ENCODE assay signal across 8 mouse cellular contexts in the genomic region with DNA sequence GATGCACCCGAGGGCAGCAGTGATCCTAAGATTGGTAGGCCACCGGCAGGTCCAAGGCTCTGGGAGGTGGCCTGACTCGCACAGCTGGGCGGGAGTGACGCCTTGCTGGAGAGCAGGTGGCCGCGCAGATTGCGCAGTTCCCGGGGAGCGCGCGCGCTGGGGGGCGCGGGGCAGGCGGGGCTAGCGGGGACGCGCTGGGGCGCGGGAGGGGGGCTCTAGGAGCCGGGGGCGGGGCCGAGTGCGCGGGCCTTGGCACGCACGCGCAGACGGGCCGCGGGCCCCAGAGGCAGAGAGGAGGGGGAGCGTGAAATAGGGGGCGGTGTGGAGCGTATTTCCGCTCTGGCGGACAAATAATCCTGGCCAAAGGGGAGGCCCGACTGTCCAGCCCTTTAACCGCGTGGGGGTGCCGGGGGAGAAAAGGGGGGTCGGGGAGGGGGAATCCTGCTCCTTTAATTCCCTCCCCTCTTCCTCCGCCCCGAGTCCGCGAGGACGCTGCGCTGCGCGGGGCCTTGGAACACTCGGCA. TPM values are rescaled to one million over a fixed set of nuclear protein-coding genes. Genes with fewer than 3 reads are reported as not detected.
A peak's percentile ranks its signal among the peaks of the same experiment; 100 is the strongest.
DNase-seq lines count a peak whose midpoint lies in the region; ATAC-seq lines count a peak whose summit lies in the region.

No protein-coding gene starts in this region.

- no peaks in the 10 kb centered on the region for H3K9me3 ChIP-seq in heart, embryonic 14.5 days (ENCODE audit: control insufficient read depth, low read length)
- no peaks in the 10 kb centered on the region for H3K9me3 ChIP-seq in liver, embryonic 12.5 days (replicated peaks)

- peak; percentile 64 to 74 for DNase-seq in CD8-positive naive resting alpha-beta T cell, adult 2 months (ENCODE audit: low read depth in 2 of 2, low spot score in 2 of 2)
- DNase-seq in c-Kit-negative CD71-positive TER-119-positive erythroid progenitor cells, embryonic 14.5 days (ENCODE audit: low read depth, low spot score) = peak; percentile 55
- DNase-seq in fibroblast of lung, adult 2 months (ENCODE audit: low read depth) = peak; percentile 79
- DNase-seq in kidney, postnatal 10 days = peak; percentile 97
- DNase-seq in naive thymus-derived CD4-positive, alpha-beta T cell, adult 2 months (ENCODE audit: low read depth) = peak; percentile 91
- DNase-seq in splenic B cell, adult 2 months (ENCODE audit: low read depth, low spot score) = peak; percentile 94

- peak; percentile 86 for ATAC-seq in heart, embryonic 14.5 days (ENCODE audit: insufficient number of reproducible peaks, insufficient read depth, low FRiP score, low read depth)
- peak; percentile 85 for ATAC-seq in liver, embryonic 12.5 days

- peak overlapping the region; percentile 91 for H3K4me2 ChIP-seq in heart, embryonic 14.5 days (ENCODE audit: low read length)
- peak overlapping the region; percentile 100 for H3K4me2 ChIP-seq in liver, embryonic 12.5 days

- H3K4me1 ChIP-seq in heart, embryonic 14.5 days (ENCODE audit: control insufficient read depth in 2 of 2, insufficient read depth in 2 of 2, low read length in 2 of 2) = peaks cover 4 to 29% of the 10 kb centered on the region in 2 experiments; a peak in 3 of 4 replicates
- peaks cover 60% of the 10 kb centered on the region for H3K4me1 ChIP-seq in liver, embryonic 12.5 days

- under 1% methylated on average over 44 of the region's 51 CpGs for WGBS in heart, embryonic 14.5 days
- whole genome bisulfite sequencing in liver, embryonic 12.5 days (ENCODE audit: insufficient replicate concordance) = under 1% methylated on average over 18 of the region's 51 CpGs

- peak overlapping the region; percentile 94 for H3K9ac ChIP-seq in heart, embryonic 14.5 days (ENCODE audit: low read length)
- H3K9ac ChIP-seq in liver, embryonic 12.5 days = peak overlapping the region; percentile 91

- H3K27me3 ChIP-seq in heart, embryonic 14.5 days (ENCODE audit: control insufficient read depth, insufficient read depth, low read length) = no peaks in the 10 kb centered on the region
- H3K27me3 ChIP-seq in liver, embryonic 12.5 days (replicated peaks) = no peaks in the 10 kb centered on the region
- H3K27me3 ChIP-seq in splenic B cell, adult 2 months (ENCODE audit: control insufficient read depth, insufficient read depth, low read length, poor library complexity, severe bottlenecking) = no peaks in the 10 kb centered on the region

- peak overlapping the region; percentile 69 to 87 for H3K4me3 ChIP-seq in heart, embryonic 14.5 days (ENCODE audit: control insufficient read depth in 1 of 2, insufficient read depth in 1 of 2, low read depth in 1 of 2, low read length in 2 of 2)
- peak overlapping the region; percentile 80 for H3K4me3 ChIP-seq in liver, embryonic 12.5 days

- H3K27ac ChIP-seq in heart, embryonic 14.5 days (replicated peaks in 1 of 2; ENCODE audit: control insufficient read depth in 1 of 2, insufficient read depth in 1 of 2, low read depth in 2 of 2, low read length in 2 of 2) = peak overlapping the region; percentile 57 to 86
- H3K27ac ChIP-seq in liver, embryonic 12.5 days = peak overlapping the region; percentile 90

- H3K36me3 ChIP-seq in heart, embryonic 14.5 days (ENCODE audit: control insufficient read depth, insufficient read depth, low read length) = peaks cover 6% of the 10 kb centered on the region; the same call in 1 of the 2 replicates
- peaks cover 14% of the 10 kb centered on the region for H3K36me3 ChIP-seq in liver, embryonic 12.5 days
- no peaks in the 10 kb centered on the region for H3K36me3 ChIP-seq in splenic B cell, adult 2 months (ENCODE audit: control insufficient read depth, insufficient read depth, low read length, poor library complexity, severe bottlenecking)

RNA-seq across cellular contexts. Expression of a gene that starts 3.9 kb away (rescaled TPM):
- 1.0 and 1.2 TPM in 2 replicates for polyA plus RNA-seq in heart, embryonic 14.5 days (2014; fragmentation: Nextera tagmentation; extraction: Ambion mirVana)
- polyA plus RNA-seq in liver, embryonic 12.5 days (2016; fragmentation: Nextera tagmentation; extraction: Ambion mirVana) = 7.9 and 8.2 TPM in 2 replicates

RNA-seq across cellular contexts. Expression of a gene that starts 4.1 kb away (rescaled TPM):
- polyA plus RNA-seq in heart, embryonic 14.5 days (2014; fragmentation: Nextera tagmentation; extraction: Ambion mirVana) = 31.4 and 35.2 TPM in 2 replicates
- polyA plus RNA-seq in liver, embryonic 12.5 days (2016; fragmentation: Nextera tagmentation; extraction: Ambion mirVana) = 27.1 and 32.8 TPM in 2 replicates

RNA-seq across cellular contexts. Expression of a gene that starts 12.3 kb away (rescaled TPM):
- polyA plus RNA-seq in heart, embryonic 14.5 days (2014; fragmentation: Nextera tagmentation; extraction: Ambion mirVana) = not detected in 2 replicates
- not detected in 2 replicates for polyA plus RNA-seq in liver, embryonic 12.5 days (2016; fragmentation: Nextera tagmentation; extraction: Ambion mirVana)

RNA-seq across cellular contexts. Expression of a gene that starts 14.9 kb away (rescaled TPM):
- polyA plus RNA-seq in heart, embryonic 14.5 days (2014; fragmentation: Nextera tagmentation; extraction: Ambion mirVana) = 0.38 and 0.53 TPM in 2 replicates
- 1.8 and 1.9 TPM in 2 replicates for polyA plus RNA-seq in liver, embryonic 12.5 days (2016; fragmentation: Nextera tagmentation; extraction: Ambion mirVana)

RNA-seq across cellular contexts. Expression of a gene that starts 20.1 kb away (rescaled TPM):
- not detected in 2 replicates for polyA plus RNA-seq in heart, embryonic 14.5 days (2014; fragmentation: Nextera tagmentation; extraction: Ambion mirVana)
- polyA plus RNA-seq in liver, embryonic 12.5 days (2016; fragmentation: Nextera tagmentation; extraction: Ambion mirVana) = 0.75 and 0.79 TPM in 2 replicates

Comparison
In these comparisons a context has a peak if more than half of its experiments do, and no peak if none do; other contexts are left out.
1. Peak in every context shown above with its lines: DNase-seq, ATAC-seq, H3K4me3 ChIP-seq and H3K27ac ChIP-seq.